Mouse (Mus musculus) left cerebral cortex, postnatal 25 days (tissue): ENCODE results near the gene 2610528J11Rik. TPM values are rescaled to one million over a fixed set of nuclear protein-coding genes. Genes with fewer than 3 reads are reported as not detected.
"Not testable (repeated sequence)": the region's sequence is repeated elsewhere in the genome, so short reads cannot be mapped to it uniquely, and the experiment has no call there.

Source experiments
- DNase-seq, 2 experiments: peaks; one replicate each; pipeline ENCODE4 v3.0.0; 2022; ENCODE audit warnings: low spot score in 2 of 2, mixed read lengths in 1 of 2
- intact Hi-C: fragments of 180-260 bp; cut with DNase I; formaldehyde crosslinking; loops from one replicate; pipeline ENCODE4 v1.15.1; 2025
- total RNA-seq, 2 experiments: library from RNA; stranded (reverse); gene quantifications; 2 replicates each; pipeline ENCODE4 v1.2.3; 2021

The 2610528J11Rik gene
- not detected for total RNA-seq

DNA sequence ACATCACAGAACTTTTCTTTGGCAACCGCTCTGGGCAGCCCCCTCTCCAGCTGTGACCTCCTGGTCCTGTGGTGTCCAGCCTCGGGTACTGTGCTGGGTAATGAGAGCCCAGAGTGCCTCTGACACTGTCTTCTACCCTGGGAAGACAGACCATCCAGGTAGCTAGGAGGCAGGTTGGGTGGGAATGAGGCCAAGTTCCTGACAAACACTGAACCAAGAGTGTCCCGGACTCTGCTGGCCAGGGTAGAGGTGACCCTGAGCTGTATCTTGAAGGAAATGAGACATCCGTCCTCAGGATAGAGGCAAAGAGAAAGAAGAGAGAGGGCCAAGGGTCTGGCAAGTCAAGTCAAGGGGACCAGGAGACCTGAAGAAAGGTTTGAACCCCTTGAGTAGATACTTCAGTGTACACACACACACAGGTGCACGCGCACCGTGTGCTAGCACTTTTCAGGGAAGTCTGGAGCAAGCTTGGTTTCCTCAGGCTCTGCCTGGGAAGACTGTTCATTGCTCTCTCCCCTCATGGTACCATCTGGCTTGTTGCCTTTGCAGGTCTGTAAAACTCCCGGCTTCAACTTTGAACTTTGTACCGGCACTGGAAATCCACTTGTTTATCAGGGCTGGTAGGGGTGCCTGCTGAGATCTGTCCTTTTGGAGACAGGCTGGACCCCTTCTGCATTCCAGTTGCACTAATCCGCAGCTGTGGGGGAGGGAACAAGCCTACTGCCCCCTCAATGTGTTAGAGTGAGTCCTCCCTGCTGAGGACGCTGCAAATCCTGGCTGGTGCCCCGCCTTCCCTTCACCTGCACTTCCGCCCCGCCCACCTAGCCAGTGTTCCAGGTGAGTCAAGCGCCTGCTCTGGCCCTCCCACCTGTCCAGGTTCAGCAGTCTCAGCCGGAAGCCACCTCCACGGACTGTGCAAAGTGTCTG lies at the start of gene 2610528J11Rik:
TSS of gene 2610528J11Rik (plus strand) at position 592 of the 927 bp plus-strand sequence.
- intact Hi-C loops: no loop called here
- DNase-seq: no peak

GRCm38 (mm10) chr4:118489717-118490132 lies 37.1 kb upstream of the 2610528J11Rik start, which contains the start of gene Tie1:
Tie1 (minus strand) TSS chr4:118490061.
- intact Hi-C loops: no loop called here
- no peak for DNase-seq

DNA sequence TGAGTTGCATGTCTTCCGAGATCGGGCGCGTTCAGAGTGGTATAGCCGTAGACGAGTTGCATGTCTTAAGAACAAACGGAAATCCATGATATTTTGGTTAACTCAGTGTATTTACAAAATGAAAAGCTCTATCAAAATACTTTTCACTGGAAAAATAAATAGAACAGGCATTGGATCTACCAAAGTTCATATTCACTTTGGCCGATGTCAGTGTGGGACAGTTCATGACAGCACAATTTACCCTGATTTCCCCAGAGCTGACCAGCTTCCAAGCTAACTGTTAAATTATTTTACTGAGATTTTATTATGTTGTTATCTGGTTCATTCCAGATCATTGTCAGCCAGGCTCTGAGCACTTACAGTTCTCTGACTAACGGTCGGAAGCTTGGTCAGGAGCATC lies 36.3 kb upstream of the 2610528J11Rik start:
- intact Hi-C loops: no loop called here
- DNase-seq: no peak

GRCm38 (mm10) chr4:118500171-118500724 lies 26.6 kb upstream of the 2610528J11Rik start:
- DNase-seq: peak; percentile 9 to 68

GRCm38 (mm10) chr4:118500792-118501191 lies 26.0 kb upstream of the 2610528J11Rik start:
- DNase-seq: no peak
- intact Hi-C loops: no loop called here

More at GRCm38 (mm10) chr4:118500171-118500724, 26.6 kb upstream of the 2610528J11Rik start:
- intact Hi-C loops: no loop called here

DNA sequence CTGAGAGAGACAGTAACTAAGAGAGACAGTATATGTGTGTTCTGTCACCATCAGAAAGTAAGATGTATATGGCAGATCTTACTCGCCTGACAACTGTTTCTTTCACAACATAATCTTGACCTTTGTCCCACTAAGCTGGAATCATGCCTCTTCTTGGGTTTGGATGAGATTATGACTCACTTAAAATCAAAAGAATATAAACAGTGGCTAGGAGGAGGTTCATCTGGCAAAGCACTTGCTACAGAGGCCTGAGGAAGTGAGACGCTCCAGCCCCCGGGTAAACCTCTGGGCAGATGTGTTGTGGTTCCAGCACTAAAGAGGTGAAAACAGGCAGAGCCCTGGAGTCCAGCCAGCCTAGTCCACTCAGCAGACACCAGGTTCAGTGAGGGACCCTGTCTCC lies 21.2 kb upstream of the 2610528J11Rik start:
- no peak for DNase-seq
- intact Hi-C loops: no loop called here

DNA sequence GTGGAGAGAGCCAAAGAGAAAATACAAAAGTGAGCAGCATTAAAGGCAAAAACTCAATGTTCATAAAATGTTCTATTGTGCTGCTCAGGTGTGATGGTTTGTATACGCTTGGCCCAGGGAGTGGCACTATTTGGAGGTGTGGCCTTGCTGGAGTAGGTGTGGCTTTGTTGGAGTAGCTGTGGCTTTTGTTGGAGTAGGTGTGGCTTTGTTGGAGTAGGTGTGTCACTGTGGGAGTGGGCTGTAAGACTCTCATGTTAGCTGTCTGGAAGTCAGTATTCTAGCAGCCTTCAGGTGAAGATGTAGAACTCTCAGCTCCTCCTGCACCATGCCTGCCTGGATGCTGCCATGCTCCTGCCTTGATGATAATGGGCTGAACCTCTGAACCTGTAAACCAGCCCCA lies 19.6 kb upstream of the 2610528J11Rik start:
- DNase-seq, intact Hi-C loops: not testable (repeated sequence)

DNA sequence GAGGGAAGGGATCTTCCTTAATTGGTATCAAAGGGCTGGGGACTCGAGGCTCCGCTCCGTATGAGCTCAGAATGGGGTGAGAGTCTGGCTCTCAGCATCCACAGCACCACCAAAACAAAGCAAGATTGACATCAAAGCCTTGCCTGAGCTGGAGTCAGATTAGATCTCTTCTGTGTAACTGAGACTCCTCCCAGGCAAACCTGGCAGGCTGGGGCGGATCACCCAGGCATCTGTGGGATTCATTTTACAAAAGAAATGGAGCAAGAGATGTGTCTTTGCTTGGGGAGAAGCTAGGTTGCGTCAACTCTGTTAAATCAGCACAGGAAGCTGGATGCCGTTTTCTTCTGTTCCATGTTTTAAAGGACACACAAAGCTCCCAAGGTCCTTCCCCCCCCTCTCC lies 17.7 kb upstream of the 2610528J11Rik start:
- DNase-seq: peak in 1 of 2 experiments; percentile 35
- intact Hi-C loops: no loop called here

DNA sequence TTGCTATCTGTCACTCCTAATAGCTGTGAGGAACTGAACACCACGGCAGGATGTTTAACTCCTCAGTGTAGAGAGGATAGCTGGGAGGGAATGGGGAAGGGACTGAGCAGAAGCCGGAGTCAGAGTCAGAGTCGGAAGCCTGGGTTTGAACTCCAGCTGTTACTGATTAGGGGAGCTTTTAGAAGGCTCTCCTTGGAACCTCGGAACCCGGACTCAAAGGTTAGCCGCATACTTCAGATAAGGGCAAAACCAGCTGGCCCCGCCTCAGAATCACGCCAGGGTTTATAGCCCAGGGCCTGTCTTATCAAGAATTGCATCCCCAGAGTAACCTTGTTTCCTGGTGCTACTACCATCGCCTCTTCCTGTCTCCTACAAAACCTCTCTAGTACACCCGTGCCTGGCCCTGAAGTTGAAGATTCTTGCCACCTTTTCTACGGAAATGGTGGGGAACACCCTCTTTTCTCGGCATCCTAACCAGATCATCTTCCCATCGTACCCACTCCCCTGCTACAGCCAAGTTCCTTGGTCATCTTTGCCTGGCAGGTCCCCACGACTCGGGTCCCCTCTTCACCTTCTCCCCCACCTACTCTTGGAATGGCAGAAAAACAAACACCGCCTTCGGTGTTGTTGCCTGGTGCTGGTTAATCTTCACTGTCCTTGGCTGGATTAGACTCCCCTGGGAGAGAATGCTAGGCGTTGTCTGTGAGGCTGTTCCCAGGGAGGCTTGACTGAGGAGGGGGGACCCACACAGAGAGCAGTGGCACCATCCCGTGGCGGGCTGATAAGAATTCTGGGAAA lies 9.9 kb upstream of the 2610528J11Rik start:
- intact Hi-C loops: no loop called here
- no peak for DNase-seq

DNA sequence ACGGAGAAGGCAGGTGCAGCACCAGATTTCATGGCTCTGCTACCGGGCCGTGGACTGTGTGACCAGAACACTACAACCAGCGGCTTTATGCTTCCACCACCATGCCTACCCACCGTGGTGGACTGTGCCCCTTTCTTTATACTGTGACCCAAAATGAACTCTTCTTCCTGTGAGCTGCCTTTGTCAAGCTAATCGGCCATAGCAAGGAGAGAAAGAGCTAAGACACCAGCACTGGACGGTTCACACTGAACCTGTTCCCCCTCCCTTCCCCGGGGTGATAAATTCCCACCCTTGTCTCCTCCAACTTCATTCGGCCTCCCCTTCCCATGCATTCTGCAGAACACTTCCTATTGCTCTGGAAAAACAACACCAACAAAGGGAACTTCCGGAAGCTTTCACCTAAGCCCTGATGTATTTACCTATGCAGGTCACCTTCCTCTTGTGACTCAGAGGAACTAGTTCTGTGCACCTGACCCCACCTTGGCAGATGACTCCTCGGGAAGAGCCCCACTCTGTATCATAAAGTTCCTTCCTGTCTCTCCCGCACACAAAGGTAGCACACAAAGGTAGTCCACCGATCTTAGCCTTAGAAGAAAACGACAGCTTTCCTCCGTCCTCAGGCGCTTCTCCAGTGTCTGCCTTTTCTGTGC lies 9.2 kb upstream of the 2610528J11Rik start:
- DNase-seq: no peak
- intact Hi-C loops: no loop called here

GRCm38 (mm10) chr4:118518208-118518607 lies 8.6 kb upstream of the 2610528J11Rik start:
- no peak for DNase-seq
- intact Hi-C loops: no loop called here

DNA sequence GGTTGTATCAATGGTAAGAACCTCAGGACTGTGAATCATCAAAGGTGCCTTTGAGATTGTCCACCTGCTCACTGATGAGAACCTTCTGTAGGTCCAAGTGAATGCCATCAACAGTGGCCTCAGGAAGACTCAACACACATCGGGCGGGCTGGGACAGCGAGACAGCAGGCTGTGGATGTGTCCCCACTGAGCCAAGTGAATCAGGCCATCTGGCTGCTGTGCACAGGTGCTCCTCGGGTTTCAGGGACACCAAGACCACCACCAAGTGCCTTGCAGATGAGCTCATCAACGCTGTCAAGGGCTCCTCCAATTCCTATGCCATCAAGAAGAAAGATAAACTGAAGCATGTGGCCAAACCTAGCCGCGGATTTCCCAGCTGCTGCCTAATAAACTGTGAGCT lies 4.6 kb upstream of the 2610528J11Rik start:
- no peak for DNase-seq
- intact Hi-C loops: no loop called here

DNA sequence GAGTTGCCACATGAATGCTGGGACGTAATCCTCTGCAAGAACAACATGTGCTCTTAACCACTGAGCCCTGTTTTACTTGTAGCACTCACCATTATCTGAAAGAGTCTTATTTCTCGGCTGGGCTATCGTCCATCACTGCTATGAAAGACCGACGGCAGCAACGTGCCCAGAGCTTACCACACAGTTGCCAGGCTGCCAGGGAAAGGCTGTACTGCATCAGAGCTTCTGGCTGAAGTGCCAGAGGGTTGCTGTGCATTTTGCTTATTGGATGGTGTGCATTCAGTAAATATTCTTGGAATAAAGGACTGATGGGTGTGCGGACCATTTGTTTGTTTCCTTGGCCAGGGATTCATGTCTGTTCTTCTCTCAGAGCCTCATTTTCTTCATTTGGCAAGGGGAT lies 2.8 kb upstream of the 2610528J11Rik start:
- intact Hi-C loops: no loop called here
- DNase-seq: peak; percentile 11 to 13

DNA sequence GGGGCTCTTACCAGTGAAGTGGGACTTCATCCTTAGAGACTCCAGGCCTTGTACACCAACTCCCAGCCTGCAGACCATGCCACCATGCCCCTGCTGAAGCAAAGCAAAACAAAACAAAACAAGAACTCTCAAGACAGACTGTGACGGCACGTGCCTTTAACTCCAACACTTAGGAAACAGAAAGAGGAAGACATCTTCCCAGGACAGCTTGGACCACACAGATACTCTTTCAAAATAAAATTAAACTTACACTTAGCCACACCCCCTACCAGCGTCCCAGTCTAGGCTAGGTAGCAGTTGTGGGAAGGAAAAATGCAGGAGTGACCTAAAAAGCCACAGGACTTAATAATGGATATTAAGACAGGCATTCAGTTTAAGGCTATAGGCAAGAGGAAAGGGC lies 1.0 kb upstream of the 2610528J11Rik start:
- intact Hi-C loops: no loop called here
- no peak for DNase-seq

DNA sequence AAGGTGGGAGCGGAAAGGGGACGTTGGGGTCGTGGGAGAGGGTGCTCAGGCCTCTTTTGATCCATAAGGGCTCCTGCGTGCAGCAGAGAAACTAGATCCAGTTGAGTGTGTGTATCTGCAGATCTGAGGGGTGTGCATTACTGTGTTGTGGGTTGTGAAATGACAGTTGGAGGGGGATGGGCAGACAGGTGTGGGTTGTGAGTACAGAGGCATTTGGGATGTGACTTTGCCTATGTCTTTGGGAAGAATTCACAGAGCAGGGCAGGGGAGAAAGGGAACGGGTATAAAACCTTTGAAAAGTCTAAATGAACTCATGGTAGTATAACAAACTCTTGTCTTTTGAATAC lies 509 bp downstream of the 2610528J11Rik start:
- DNase-seq: no peak
- intact Hi-C loops: no loop called here

- no peak for DNase-seq
- intact Hi-C loops: no loop called here
Measured at GRCm38 (mm10) chr4:118527720-118528119, 921 bp downstream of the 2610528J11Rik start.

GRCm38 (mm10) chr4:118532663-118533062 lies 5.9 kb downstream of the 2610528J11Rik start:
- DNase-seq: no peak
- intact Hi-C loops: no loop called here

DNA sequence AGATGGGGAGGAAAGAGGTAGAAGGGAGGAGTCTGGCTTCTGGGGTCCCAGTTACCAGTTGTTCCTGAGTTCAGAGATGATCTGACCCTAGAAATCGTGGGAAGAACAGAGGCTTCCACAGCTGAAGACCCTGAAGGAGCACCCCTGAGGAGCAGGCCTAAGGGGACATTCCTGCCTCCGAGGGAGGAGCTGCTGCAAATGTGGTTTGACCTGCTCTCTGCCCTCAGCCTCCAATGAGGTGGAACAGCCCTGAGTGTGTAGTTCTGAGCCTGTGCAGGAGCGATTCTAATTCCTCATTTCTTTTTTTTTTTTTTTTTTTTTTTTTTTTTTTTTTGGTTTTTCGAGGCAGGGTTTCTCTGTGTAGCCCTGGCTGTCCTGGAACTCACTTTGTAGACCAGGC lies 6.4 kb downstream of the 2610528J11Rik start:
- intact Hi-C loops: no loop called here
- DNase-seq: no peak

- no peak for DNase-seq
- intact Hi-C loops: no loop called here
Measured at GRCm38 (mm10) chr4:118533605-118534004, 6.8 kb downstream of the 2610528J11Rik start.

- no peak for DNase-seq
- intact Hi-C loops: no loop called here
Measured at GRCm38 (mm10) chr4:118535610-118536009, 8.8 kb downstream of the 2610528J11Rik start.
